Mouse (Mus musculus) thymus, adult 2 months (tissue): ENCODE measurements around the gene Cfap157. TPM values are rescaled to one million over a fixed set of nuclear protein-coding genes. Genes with fewer than 3 reads are reported as not detected.

Experiments
- DNase-seq: peaks from one replicate; pipeline ENCODE4 v3.0.0; 2021
- H3K27ac ChIP-seq: fragments of 200-500 bp; 2 replicates; pipeline ENCODE4 v1.5.1; 2012; ENCODE audit warnings: low read length, control low read depth; ENCODE audit not compliant: control insufficient read depth, insufficient read depth
- H3K27me3 ChIP-seq: fragments of 200-500 bp; 2 replicates; pipeline ENCODE4 v1.6.1; 2012; ENCODE audit warnings: mild to moderate bottlenecking, low read length, moderate library complexity, mixed read lengths; ENCODE audit not compliant: control insufficient read depth, insufficient read depth
- H3K36me3 ChIP-seq: fragments of 200-500 bp; 2 replicates; pipeline ENCODE4 v1.6.1; 2012; ENCODE audit warnings: mild to moderate bottlenecking, low read length, moderate library complexity; ENCODE audit not compliant: control insufficient read depth, insufficient read depth
- H3K4me1 ChIP-seq: fragments of 200-500 bp; replicated peaks from 2 replicates; pipeline ENCODE4 v1.6.1; 2012; ENCODE audit warnings: low read length; ENCODE audit not compliant: control insufficient read depth, insufficient read depth
- H3K4me3 ChIP-seq: fragments of 200-500 bp; 2 replicates; pipeline ENCODE4 v1.5.1; 2012; ENCODE audit warnings: mild to moderate bottlenecking, low read length, control low read depth, moderate library complexity; ENCODE audit not compliant: control insufficient read depth, insufficient read depth
- CTCF ChIP-seq: fragments of 200-500 bp; IDR thresholded peaks from 2 replicates; pipeline ENCODE4 v1.5.1; 2012; ENCODE audit warnings: mild to moderate bottlenecking, control low read depth, low read length, moderate library complexity, borderline replicate concordance; ENCODE audit not compliant: control insufficient read depth, poor library complexity, insufficient read depth; ENCODE audit errors: extremely low read depth
- POLR2A ChIP-seq: fragments of 200-500 bp; IDR thresholded peaks from 2 replicates; pipeline ENCODE4 v1.6.1; 2012; ENCODE audit warnings: mild to moderate bottlenecking, low read length, control low read depth, moderate library complexity; ENCODE audit not compliant: control insufficient read depth, poor library complexity, insufficient read depth; ENCODE audit errors: extremely low read depth
- WGBS: fragments of 180-500 bp; shearing (Covaris S2); methylation state at CpG from one replicate; pipeline ENCODE4 v1.1.7; 2018; 5-methylcytosine and 5-hydroxymethylcytosine counted together
- polyA plus RNA-seq: library from polyadenylated mRNA; depleted of rRNA; stranded (reverse); fragments of >200 nt; gene quantifications from 2 replicates; pipeline ENCODE4 v1.2.3, GENCODE M21; 2012

Gene Cfap157
- polyA plus RNA-seq, 1 experiment = 0.27 TPM

GRCm38 (mm10) chr2:32823153-32823552 is 38.9 kb upstream of the Cfap157 start:
- no peaks in the 10 kb centered on the region for H3K36me3 ChIP-seq
- no peaks in the 10 kb centered on the region for H3K4me1 ChIP-seq
- DNase-seq = no peak
- TF ChIP-seq CTCF = no peak
- no peak for TF ChIP-seq POLR2A
- no peak overlapping the region for H3K27ac ChIP-seq
- H3K4me3 ChIP-seq = no peak overlapping the region
- WGBS = 94% methylated on average over 11 of the region's 11 CpGs
- H3K27me3 ChIP-seq = no peaks in the 10 kb centered on the region

GRCm38 (mm10) chr2:32822643-32823042 is 38.4 kb upstream of the Cfap157 start:
- no peak for DNase-seq
- Histone ChIP-seq H3K4me1 (no peaks in the 10 kb centered on the region), H3K36me3 (no peaks in the 10 kb centered on the region), H3K4me3 (no peak overlapping the region), H3K27ac (no peak overlapping the region), H3K27me3 (no peaks in the 10 kb centered on the region)
- TF ChIP-seq POLR2A = no peak
- TF ChIP-seq CTCF = no peak
- 97% methylated on average over 6 of the region's 6 CpGs for WGBS

- Histone ChIP-seq H3K36me3 (no peaks in the 10 kb centered on the region), H3K27ac (no peak overlapping the region), H3K4me1 (no peaks in the 10 kb centered on the region), H3K27me3 (no peaks in the 10 kb centered on the region), H3K4me3 (no peak overlapping the region)
- DNase-seq = peak; percentile 52
- TF ChIP-seq CTCF (no peak), POLR2A (no peak)
- WGBS = 74% methylated on average over 11 of the region's 11 CpGs
Measured at GRCm38 (mm10) chr2:32821041-32821802, 37.0 kb upstream of the Cfap157 start.

GRCm38 (mm10) chr2:32818208-32818607 is 34.0 kb upstream of the Cfap157 start:
- 98% methylated on average over 5 of the region's 5 CpGs for WGBS
- no peaks in the 10 kb centered on the region for H3K4me1 ChIP-seq
- no peak overlapping the region for H3K4me3 ChIP-seq
- TF ChIP-seq CTCF (no peak), POLR2A (no peak)
- no peaks in the 10 kb centered on the region for H3K36me3 ChIP-seq
- H3K27ac ChIP-seq = no peak overlapping the region
- no peaks in the 10 kb centered on the region for H3K27me3 ChIP-seq
- DNase-seq = no peak

- no peak for DNase-seq
- TF ChIP-seq POLR2A (no peak), CTCF (no peak)
- Histone ChIP-seq H3K4me1 (no peaks in the 10 kb centered on the region), H3K4me3 (no peak overlapping the region), H3K36me3 (no peaks in the 10 kb centered on the region), H3K27me3 (no peaks in the 10 kb centered on the region), H3K27ac (no peak overlapping the region)
- 93% methylated on average over 7 of the region's 7 CpGs for WGBS
Measured at GRCm38 (mm10) chr2:32817589-32817988, 33.4 kb upstream of the Cfap157 start.

- H3K27ac ChIP-seq = no peak overlapping the region
- WGBS = 93% methylated on average over 17 of the region's 17 CpGs
- DNase-seq = no peak
Measured at GRCm38 (mm10) chr2:32816946-32817581, 32.8 kb upstream of the Cfap157 start.

More at GRCm38 (mm10) chr2:32816946-32817581, 32.8 kb upstream of the Cfap157 start:
- TF ChIP-seq POLR2A (no peak), CTCF (no peak)
- Histone ChIP-seq H3K4me3 (no peak overlapping the region), H3K36me3 (no peaks in the 10 kb centered on the region), H3K4me1 (no peaks in the 10 kb centered on the region), H3K27me3 (no peaks in the 10 kb centered on the region)
